Mouse (Mus musculus): ENCODE measurements around the gene Tmprss7.

The Tmprss7 gene

DNA sequence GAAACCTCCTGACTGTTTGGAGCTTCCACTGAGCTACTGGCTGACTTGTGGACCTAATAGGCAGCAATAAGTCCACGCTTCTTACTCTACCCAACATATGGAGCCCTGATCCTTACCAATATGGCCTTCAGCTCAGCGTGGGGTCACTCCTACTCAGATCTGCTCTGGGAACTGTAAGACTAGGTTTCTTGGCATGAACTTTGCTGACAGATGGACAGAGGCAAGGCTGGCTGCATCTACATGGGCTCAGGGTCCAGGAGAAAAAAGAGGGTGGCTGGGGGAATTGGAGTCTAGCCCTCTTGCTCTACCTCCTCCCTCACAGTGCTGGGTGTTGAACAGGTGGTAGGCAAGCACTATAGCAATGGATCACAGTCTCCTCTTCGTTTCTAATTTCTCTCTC lies 6.6 kb downstream of the Tmprss7 start:
- DNase-seq (ENCODE audit: low read depth, low spot score) = no peak

DNA sequence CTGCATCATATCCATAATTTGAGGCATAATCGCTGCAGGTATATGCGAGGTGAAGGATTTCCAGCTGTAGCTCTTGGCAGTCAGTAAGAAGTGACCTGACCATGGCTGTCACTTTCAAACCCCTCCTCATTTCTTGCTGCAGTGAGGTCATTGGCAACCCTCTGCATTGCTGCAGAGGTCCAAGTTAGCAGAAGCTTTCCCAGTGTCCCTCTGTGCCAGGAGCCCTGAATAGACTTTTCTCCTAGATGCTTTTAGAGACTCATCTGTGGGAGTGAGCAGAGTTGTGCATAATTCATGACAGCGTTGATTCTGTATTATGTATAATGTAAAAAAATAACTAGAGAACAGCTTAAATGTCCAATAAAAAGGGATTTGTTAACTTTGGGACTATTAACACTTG lies 8.2 kb downstream of the Tmprss7 start:
- no peak for DNase-seq (ENCODE audit: low read depth, low spot score)

DNA sequence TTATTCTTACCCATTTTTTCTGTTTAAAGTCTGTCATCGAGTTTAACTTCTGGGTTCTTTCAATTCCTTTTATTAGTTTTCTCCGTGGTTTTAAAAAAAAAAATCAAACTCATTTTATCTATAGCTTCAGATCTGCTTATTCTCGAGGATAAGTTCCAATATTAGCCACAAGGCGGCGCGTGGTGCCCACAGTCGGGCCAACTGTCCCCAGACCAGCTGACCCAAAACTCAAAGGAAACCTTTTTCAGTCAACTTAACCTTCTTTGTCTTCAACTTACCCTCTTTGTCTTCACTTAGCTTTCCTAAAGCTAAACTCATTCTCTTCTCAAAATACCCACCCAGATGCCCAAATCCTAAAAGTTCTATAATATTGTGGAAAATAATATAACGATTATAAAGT lies 8.6 kb downstream of the Tmprss7 start:
- peak; percentile 46 for DNase-seq (ENCODE audit: low read depth, low spot score)

DNA sequence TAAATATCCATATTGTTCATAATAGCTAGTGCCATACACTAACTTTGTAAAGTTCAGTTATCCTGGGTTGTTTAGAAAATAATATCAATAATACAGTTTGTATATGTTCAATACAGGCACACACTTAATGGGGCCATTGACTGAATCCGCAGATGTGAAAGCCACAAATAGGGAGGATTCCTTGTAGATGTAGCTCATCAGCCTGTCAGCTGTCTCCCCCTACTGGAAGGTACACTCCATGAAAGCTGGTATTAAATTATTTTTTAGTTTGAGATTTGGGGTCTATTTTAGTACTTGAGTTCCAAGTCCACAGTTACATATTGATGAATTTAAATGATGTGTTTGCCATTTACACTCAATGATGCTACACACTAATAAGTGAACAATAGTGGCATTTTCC lies 17.0 kb downstream of the Tmprss7 start:
- DNase-seq (ENCODE audit: low read depth, low spot score) = no peak

DNA sequence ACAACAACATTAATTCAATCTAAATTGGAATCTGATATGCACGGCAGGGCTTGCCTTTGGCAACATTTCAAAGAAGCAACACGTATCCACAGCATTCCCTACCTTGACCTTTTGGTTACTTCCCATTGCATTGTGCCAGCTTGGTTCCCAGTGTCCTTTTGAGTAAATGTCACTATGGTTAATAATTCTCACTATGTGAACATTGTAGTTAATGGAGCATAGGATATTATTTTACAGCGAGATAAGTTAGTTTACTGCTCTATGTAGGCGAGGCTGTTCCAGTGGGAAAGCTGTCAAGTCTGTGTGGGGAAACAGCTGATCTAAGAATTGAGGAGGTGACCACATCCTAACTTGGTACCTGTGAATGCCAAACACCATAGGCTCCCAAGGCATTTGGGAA lies 23.5 kb downstream of the Tmprss7 start:
- DNase-seq (ENCODE audit: low read depth, low spot score) = no peak

DNA sequence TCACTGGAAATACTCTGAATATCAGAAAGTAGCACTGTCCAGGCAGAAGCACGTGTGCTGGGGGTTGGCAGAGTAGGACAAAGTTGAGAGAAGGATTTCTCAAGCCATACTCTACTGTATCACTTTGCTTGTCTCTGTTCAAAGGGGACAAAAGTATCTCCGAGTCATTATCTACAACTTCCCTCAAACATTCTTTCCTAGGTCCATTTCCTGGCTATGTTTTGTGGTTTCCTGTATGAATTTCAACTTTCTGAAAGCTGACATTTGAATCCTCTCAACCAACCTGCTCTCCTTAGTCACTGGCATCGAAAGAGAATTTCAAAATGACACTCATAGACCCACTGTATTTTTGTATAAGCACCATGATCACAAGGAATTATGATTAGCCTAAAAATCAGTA lies 25.3 kb downstream of the Tmprss7 start:
- no peak for DNase-seq (ENCODE audit: low read depth, low spot score)

DNA sequence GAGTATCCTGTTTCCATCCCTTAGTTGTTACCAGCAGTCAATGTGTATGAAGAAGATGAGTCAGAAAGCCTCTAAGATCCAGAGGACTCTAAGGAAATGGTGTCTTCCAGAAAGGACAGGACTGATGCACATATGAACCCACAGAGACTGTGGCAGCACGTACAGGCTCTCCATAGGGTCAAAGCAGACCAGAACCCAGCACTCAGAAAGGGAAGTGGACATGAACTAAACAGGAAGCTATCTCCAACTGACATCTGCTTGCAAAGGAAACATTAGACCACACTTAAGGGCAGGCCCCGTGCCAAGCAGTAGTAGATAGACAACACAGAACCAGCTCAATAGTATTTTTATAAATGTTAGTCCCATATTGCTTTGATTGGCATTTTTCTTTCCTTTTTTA lies 27.3 kb downstream of the Tmprss7 start:
- no peak for DNase-seq (ENCODE audit: low read depth, low spot score)

DNA sequence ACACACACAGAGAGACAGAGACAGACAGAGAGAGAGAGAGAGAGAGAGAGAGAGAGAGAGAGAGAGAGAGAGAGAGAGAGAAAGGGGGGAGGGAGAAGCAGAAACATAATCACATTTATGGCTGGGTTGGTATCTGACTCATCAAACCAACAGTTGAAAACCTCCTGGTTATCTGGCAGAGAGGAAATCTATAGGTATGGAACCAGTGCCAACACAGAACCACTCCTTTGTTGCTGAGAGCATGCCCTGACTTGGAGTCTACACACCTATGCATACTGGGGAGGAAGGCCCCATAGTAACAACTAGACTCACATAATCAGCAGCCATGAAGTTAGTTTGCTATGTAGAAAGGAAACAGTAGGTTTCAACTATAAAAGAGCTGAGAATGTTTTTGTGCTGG lies 31.1 kb downstream of the Tmprss7 start:
- DNase-seq (ENCODE audit: low read depth, low spot score) = no peak

DNA sequence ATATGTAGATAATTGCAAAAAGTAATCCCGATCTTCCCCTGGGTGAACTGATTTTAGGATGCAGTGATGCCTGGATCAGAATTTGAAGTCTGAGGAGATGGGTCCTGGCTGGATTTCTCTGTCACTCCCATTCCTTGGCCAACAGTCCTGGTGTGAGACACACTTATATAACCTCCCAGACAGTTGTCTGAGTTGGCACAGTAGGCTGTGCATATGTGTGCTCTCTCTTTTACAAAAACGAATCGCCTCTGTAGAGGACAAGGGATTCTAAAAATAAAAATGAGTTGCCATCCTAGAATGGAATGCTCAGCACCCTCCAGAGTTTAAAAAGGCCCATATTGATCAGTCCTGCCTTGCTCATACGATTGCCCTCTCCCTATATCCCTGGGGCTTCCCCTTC lies 33.9 kb downstream of the Tmprss7 start:
- DNase-seq (ENCODE audit: low read depth, low spot score) = no peak

DNA sequence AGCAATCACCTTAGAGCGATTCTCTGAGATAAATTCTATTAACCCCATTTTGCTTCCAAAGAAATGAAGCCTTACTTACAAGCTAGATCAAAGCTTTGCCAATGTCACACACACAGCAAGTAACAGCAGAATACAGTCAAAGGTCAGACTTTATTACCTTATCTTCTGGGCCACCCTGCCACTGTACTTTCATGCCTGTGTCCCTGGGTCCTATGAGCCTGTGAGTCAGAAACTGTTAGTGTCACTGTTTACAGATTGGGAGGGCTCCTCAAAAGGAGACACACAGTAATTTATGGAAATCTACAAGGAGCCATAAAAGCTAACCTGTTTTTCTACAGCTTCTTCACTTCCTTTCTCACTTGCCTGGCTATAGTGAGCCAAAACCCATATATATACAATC lies 35.2 kb downstream of the Tmprss7 start:
- no peak for DNase-seq (ENCODE audit: low read depth, low spot score)

DNA sequence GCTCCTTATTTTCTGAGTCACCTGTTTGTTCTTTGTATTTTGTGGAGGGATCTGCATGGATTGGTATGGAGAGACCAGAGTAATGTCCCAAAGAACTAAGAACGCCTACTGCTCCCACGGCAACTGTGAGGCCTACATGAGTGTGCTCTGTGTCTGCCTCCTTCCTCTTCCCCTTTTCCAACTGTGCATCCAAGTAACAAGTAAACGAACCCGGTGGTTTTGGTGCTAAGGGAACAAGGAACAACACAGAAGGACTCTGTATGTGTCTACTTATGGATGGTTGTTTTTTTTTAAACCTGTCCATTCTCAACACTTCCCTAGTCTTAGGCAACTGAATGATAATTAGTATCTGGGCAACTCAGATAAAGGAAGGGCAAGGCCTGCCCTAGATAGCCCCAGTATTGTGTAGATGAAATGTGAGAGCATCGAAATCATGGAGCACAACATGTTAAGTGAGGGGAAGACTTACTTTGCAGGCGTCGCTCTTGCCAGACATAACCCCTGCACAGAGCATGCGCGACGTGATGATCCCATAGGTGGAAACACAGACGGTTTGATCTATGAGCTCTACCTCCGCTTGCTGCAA lies 35.8 kb downstream of the Tmprss7 start:
- no peak for DNase-seq (ENCODE audit: low read depth, low spot score)

DNA sequence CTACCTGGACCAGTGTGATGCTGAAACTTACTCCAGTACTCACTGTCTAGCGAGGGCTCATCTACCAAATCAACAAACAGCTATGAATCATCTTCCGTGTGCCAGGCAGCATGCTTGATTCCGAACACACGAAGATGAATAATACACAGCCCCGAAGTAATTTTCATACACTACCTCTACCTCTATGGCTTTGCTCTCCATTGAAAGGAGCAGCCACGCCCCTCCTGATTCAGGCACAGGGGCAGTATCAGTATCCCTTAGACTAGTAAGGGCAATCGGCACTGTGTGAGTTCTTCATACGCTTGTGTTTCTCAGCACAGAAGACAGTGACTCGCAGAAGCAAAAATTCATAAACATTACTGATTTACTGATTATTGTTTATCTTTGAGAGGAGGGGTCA lies 39.0 kb downstream of the Tmprss7 start:
- DNase-seq (ENCODE audit: low read depth, low spot score) = no peak

DNA sequence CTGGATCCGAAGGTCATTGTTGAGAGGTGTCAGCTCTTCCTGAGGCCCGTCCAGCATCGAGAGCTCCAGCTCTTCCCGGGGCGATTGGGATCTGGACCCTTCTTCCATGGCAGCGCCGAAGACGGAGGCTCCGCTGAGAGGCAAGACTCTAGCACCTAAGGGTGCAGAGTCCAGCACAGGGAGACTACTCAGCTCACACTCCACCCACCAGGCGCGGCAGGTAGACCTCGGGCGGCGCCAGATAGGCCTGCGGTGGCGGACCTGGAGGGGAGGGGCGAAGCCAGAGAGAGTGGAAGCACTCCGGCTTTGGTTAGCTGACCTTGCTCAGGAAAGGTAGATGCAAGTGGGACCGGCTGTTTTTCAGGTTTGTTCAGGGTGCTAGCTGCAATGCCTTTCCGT lies 39.5 kb downstream of the Tmprss7 start, which contains the start of gene BC016579:
Gene BC016579, minus strand, starts transcription at position 135 of the 399 bp plus-strand sequence.
- DNase-seq (ENCODE audit: low read depth, low spot score) = no peak

DNA sequence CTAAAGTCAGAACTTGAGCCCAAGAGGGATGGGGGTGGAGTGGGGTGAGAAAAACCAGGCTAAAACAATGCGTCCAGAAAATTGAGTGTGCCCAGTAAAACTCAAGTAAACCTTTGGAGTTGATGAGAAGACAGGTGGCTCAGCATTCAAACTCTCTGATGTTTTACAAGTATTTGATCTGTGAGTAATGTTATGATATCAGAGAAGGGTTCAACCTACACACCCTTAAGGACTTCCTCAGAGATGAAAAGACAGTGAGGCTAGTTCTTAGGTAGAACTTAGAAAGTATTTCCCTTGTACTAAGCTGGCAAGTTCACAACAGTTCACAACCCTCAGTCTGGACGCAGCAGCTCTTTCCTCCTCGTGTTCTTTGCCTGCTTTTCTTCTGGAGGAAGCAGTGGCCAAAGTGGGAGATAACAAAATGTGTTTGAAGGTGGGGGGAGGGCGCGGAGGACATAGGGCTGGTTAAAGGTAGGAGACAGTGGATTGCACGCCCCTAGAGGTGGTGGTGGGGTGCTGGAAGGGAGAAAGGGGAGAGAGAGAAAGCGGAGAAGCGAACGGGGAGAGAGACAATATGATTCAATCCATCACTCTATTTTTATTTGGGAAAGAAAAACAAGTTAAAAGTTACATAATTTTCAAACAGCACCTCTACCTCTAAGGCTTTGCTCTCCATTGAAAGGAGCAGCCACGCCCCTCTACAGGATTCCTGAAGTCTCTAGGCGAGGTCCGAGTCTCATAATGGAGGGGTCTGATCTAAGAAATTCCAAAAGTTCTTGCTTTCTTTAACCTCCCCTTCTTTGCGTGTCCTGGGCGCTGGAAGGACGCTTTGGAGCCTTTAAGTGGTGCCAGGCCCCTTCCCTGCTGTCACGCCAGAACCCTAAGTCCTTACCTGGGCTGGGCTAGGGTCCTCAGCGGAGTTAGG lies 40.2 kb downstream of the Tmprss7 start:
- no peak for DNase-seq (ENCODE audit: low read depth, low spot score)

DNA sequence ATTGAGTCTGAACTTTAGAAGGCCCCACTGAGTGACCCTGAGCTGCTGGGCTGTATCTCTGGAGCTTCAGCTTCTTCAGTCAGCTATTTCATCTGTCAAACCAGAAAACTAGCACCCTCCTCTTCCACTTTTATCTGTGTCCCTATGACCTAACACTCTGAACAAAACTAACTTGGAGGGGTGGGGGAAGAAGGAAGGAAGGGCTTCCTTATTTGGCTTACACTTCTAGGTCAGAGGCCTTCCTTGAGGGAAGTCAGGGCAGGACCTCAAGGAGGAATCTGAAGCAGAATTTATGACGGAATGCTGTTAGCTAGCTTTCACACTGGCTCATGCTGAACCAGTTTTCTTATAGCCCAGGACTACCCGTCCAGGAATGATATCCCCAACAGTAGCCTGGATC lies 42.0 kb downstream of the Tmprss7 start:
- DNase-seq (ENCODE audit: low read depth, low spot score) = no peak

DNA sequence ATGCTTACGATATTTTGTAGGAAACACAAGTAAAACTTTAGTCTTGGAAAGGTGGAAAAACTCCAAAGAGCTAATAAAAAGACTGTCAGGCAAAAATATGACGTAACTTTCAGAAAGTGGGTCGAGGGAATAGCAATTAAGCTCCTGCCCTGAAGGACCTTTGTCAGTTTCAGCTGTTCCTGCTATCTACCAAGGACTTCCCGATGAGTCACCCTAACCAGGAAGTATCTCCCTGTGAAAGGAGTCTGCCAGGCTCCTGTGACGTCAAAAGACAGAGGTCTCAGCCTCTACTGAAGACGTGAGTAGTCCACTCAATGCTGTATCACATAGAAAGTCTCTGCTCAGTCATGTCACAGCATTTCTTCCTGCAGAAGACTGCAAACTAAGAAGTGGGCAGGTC lies 49.1 kb downstream of the Tmprss7 start:
- no peak for DNase-seq (ENCODE audit: low read depth, low spot score)

DNA sequence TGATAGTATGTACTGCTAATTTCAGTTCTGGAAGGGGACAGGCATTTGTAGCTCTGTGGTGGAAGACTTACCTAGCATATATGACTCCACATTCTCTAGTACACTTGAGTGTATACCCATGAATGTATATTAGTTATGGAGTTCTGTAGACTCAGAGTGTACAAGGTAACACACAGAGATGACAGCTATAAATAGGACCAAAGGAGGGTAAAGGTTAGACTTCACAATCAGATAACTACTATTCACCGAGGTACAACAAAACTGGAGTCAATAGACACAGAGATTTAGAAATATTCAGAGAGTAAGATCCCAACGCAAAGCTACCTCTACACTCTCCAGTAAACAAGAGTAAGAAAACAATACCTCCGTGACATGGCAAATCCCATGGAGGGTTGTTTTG lies 49.5 kb downstream of the Tmprss7 start:
- DNase-seq (ENCODE audit: low read depth, low spot score) = no peak

DNA sequence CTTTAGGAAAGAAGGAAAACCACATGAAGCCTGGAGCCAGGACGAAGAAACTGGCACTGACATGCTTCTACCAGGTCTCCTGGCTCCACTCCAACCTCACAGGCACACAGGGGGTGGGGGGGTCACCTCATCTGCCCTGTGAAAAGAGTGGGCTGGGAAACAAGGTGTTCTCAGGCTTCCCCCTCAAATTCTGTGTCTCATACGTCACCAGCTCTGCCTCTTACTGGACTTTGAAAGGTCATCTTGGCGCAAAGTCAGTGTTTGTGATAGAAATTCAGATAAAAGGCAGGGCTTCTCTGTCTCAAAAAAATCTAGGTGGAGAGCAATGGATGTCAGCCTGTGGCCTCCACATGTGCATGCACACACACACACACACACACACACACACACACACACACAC lies 52.2 kb downstream of the Tmprss7 start:
- no peak for DNase-seq (ENCODE audit: low read depth, low spot score)

DNA sequence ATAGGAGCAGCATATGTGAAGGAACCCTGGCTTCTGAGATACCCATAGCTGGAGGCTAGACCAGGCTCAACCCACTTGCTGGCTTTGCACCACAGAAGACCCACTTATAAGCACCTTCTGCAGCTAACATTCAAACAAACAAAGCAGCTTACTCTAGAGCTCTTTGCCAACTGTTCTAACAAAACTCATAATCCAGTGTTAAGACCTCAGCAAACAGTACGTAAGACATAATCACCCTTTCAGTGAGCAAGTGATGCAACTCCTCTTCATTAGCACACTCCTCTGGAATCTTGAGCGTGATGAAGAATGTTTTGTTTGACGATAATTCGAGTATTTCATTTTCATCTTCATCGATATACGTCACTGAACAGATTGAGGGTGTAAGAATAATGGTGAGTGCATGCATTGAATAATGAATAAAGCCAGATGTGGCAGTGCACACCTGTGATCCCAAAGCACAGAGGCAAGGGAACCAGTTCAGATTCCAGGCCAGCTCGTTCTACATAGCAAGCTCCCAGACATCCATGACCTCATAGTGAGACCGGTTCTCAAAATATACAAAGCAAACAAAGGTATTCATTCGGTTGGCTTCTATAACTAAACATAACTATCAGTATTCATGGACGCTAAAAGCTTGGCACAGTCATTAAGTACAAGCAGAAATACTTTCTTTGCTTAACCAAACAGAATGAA lies 53.2 kb downstream of the Tmprss7 start:
- DNase-seq (ENCODE audit: low read depth, low spot score) = no peak

DNA sequence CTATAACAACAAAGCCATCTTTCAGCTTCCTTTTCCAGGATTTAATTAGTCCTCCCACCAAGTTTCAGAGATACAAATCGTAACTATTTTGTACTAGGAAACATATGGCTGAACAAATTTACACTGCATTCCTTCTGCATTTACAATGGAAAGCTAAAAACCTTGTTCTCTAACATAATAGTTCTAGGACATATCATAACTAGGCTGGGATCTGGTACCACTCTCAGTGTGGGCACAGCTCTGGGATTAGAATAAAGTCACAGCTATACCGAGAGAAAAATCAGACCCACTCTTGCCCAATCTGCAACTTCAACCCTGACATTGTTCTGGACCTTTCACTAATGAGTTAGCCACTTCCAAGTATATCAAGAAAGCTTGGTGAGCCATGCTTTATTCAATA lies 57.6 kb downstream of the Tmprss7 start:
- DNase-seq (ENCODE audit: low read depth, low spot score) = no peak

DNA sequence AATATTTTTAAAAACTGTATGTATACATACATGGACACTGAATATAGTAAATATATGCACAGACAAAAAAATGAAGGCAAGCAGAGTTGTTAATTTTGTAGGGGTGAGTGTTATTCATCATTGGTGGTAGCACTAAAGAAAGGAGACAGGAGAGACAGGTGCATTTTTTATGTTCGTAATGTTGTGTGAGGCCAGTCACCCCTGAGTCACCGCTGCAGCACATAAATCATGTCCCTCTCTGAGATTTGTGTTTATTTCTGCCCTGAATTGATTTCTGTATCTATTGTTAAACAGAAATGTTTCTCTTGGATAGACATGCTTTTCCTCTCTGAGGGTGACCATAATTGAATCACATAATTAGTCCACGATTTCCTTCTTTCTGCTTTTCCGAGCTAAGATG lies 61.0 kb downstream of the Tmprss7 start:
- DNase-seq (ENCODE audit: low read depth, low spot score) = no peak

DNA sequence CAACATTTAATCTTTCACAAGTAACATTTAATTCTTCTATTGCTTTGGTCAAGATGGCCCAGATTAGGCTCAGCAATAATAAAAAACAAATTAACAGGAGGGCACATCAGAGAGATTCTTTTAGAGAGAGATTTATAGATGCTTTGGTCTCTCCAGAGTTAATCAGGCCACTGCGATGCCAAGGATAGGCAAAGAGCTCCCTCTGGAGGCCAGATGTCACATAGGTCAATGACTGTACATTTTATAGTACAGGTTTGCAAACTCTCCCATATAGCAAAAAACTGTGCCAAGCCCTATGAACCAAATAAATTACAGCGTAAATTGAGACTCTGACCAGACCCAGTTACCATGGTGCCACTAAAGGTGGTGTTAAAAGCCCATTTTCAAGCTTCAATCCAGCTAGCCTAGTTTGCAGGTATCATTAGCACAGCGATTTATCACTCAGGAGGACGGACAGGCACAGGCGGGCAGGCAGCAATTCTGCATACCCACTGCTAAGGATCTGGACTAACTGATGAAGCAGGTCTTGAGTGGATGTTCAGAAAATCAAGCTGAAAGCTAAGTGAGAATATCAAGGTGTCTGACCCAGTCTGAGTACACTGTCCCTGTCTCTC lies 63.0 kb downstream of the Tmprss7 start:
- peak; percentile 48 for DNase-seq (ENCODE audit: low read depth, low spot score)

All from retina, postnatal 7 days (tissue).